Mouse (Mus musculus) natural killer cell, adult 2 months (primary cell): ENCODE data around the gene Gdpd3.
A peak's percentile ranks its signal among the peaks of the same experiment; 100 is the strongest.

Experiments used
- DNase-seq, 2 experiments: peaks; one replicate each; pipeline ENCODE4 v3.0.0; 2022; ENCODE audit warnings: low spot score in 2 of 2

Gdpd3 gene

DNA sequence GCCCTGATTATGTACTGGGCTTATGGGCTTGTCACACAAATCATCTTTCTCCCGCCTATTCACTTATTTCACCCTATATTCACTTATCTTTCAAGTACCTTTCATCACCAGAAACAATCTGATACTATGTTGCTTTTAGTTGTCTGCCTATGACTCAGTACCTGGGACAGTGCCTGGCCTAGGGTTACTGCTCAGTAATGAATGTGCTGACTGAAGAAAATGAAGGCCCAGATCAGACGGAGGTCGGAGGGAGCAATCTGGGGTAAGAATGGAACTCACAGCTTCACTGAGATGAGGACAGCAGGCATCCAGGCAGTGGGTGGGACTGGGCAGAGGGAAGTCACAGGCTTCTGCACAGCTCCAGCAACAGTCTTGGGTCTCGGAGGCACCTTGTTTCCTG, 41.3 kb downstream of the Gdpd3 start:
- DNase-seq = no peak

GRCm38 (mm10) chr7:126808703-126809455, 42.7 kb downstream of the Gdpd3 start:
- peak; percentile 51 to 52 for DNase-seq

- no peak for DNase-seq
These were observed 43.7 kb downstream of the Gdpd3 start for GRCm38 (mm10) chr7:126809723-126810369.

GRCm38 (mm10) chr7:126815726-126816222, 49.6 kb downstream of the Gdpd3 start:
- no peak for DNase-seq

GRCm38 (mm10) chr7:126816494-126816893, 50.4 kb downstream of the Gdpd3 start:
- no peak for DNase-seq

DNA sequence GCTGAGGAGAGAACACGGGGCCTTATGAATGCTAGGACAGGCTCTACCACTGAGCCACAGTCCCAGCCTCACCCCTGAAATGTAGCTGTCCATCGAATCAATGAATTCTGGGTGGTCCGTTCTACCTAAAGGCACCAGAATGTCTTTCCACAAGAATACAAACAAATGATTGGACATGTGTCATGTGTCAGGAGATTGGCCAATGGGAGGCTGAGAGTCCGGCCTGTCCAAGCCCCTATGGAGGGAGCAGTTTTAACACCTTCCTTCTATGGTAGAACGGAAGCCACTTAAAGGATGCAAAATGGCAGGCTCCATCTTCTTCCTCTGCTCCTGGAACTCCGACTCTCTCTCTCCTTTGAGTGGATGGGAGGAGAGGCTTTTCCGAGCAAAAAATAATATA, 51.5 kb downstream of the Gdpd3 start:
- no peak for DNase-seq

DNA sequence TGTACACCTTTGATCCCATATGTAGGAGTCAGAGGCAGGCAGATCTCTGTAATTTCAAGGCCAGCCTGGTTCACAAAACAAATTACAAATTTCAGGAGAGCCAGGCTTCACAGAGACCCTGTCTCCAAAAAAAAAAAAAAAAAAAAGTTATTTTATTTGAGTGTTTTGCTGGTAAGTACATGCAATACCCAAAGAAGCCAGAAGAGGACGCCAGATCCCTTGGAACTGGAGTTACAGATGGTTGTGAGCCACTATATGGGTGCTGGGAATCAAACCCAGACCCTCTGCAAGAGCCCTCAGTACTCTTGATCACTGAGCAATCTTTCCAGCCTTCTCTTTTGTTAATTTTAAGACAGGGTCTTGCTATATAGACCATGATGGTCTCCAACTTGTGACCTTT, 52.7 kb downstream of the Gdpd3 start:
- no peak for DNase-seq

- DNase-seq = peak; percentile 79 to 81
These were observed 55.8 kb downstream of the Gdpd3 start for GRCm38 (mm10) chr7:126821835-126822511.

DNA sequence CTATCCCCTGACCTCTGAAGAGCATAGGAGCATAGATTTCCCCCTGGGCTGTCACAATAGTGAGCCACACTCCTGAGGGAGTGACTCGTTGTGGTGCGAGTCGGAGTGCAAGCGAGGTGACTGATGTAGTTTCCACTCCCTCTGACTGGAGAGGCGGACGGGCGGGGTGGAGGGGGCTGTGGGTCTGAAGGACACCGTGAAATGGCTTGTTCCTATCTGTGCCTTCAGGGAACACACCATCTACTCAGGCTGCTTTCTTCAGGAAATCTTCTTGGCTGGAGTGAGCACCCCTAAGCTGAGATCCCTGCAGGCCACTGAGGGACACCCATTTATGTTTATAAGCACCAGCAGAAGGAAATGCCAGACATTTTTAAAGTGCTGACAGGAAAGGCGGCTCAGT, 56.6 kb downstream of the Gdpd3 start:
- no peak for DNase-seq

DNA sequence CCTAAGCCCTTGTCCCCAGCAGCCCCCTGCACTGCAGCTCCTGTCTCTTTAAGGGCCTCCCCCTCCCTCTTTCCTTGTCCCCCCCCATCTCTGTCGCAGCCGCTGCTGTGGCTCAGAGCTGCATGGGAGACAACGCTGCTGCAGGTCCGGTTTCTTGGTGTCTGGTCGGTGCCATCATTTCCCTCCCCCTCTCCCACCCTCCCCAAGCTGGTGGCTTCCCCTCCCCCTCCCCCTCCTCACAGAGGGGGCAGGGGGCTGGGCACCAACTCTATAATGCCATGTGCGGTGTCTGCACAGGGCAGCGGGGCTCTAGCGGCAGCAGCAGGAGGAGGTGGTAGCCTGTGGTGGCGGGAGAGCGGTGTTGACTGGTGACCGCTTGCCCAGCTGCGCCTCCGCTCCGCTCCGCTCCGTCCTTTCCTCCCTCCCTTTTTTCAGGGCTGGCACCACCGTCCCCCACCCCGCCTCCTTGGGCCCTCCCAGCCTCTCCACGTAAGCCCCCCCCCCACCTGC, 57.1 kb downstream of the Gdpd3 start:
- no peak for DNase-seq

GRCm38 (mm10) chr7:126823940-126824339, 57.8 kb downstream of the Gdpd3 start:
- no peak for DNase-seq
